ENCODE assay signal across 15 mouse cellular contexts in the genomic region with DNA sequence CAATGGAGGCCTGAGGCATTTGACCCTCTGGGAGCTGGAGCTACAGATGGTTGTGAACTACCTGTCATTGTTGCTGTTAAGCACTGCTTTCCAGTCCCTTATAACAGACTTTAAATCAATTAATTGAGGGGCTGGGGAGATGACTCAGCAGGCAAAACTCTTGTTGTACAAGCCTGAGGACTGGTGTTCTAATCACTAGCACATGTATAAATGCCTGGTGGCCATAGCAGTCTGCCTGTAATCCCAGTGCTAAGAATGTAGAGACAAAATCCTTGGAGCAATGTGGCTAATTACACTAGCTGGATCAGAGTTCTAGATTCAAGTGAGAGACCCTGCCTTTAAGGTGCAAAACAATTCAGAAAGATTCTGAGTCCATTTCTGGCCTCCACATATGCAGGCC.
"Had no signal": no experiment of that assay in that cellular context is flagged by ENCODE, and none has a peak within 500 bp of the region (broad histone marks: within the 10 kb centered on the region; RNA-seq: fewer than 3 reads in every experiment).

No protein-coding gene starts in this region.

- H3K4me2 ChIP-seq: neural tube, embryonic 13.5 days; neural tube, embryonic 15.5 days; stomach, embryonic 15.5 days had no signal

- H3K27ac ChIP-seq: neural tube, embryonic 13.5 days; neural tube, embryonic 15.5 days; stomach, embryonic 15.5 days; stomach, postnatal 0 days had no signal

- DNase-seq: retina, postnatal 1 day; right cerebral cortex, adult 18-20 months; right cerebral cortex, postnatal 14 days; right cerebral cortex, postnatal 25 days; right cerebral cortex, postnatal 4 days; spleen, adult 18-20 months; thymus, adult 18-20 months; thymus, adult 2 months; thymus, postnatal 25 days; thymus, postnatal 36 days; thymus, postnatal 4 days had no signal

- H3K9me3 ChIP-seq: neural tube, embryonic 13.5 days; neural tube, embryonic 15.5 days; stomach, embryonic 15.5 days had no signal

- H3K4me3 ChIP-seq: neural tube, embryonic 13.5 days; neural tube, embryonic 15.5 days; stomach, embryonic 15.5 days had no signal

- H3K27me3 ChIP-seq: neural tube, embryonic 13.5 days; neural tube, embryonic 15.5 days; stomach, embryonic 15.5 days had no signal

- H3K4me1 ChIP-seq: neural tube, embryonic 13.5 days; neural tube, embryonic 15.5 days; stomach, embryonic 15.5 days had no signal

- H3K9ac ChIP-seq: neural tube, embryonic 13.5 days; neural tube, embryonic 15.5 days; stomach, embryonic 15.5 days had no signal
